Mouse (Mus musculus) left cerebral cortex, adult 8-10 months (tissue): ENCODE measurements at regions not wholly inside any gene's neighbourhood (a gene's known extent, or its start where the extent isn't known, plus 50 kb on each side); places are given as distances from the start of the nearest gene placed in this dataset.
"Not testable (repeated sequence)": the region's sequence is repeated elsewhere in the genome, so short reads cannot be mapped to it uniquely, and the experiment has no call there.

Source experiments
- DNase-seq, 2 experiments: peaks; one replicate each; pipeline ENCODE4 v3.0.0; 2022; ENCODE audit warnings: low spot score in 2 of 2

DNA sequence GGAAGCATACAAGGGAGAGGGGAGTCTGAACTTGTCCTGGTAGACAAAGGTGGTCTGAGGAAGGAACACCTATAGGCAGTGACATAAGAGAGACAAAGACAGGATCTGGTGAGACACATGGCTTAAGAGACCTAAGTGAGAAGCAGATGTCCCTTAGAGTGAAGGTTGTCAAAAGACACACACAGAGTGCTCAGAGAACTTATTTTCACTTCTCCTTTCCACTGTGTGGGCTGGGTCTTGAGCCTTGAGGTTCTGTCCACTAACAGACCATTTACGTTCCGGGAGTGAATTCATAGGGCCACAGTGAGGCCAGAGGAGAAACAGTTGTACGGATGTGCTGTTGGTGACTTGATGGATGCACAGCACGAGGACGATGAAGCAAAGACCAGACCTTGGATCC, 422.8 kb downstream of the Tcerg1l start:
- no peak for DNase-seq

GRCm38 (mm10) chr7:137977527-137977926, 420.0 kb downstream of the Tcerg1l start:
- DNase-seq = no peak

DNA sequence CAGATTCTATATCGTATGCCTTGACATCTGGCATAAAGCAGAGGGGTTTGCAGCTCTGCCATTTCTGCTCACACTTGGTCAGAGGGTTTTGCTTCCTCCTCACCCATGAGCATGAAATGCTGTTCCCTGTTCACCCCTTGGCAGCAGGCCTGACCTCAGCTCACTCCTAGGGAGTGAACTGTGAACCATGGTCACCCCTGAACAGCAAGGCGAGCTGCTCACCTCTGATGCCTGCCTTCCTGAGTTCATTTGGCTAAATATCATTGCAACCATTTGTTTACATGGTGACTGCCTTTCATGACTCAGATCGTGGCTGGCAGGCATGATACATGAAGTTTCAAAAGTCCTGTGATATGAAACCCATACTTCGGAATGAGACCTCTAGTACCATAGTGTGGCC, 418.2 kb downstream of the Tcerg1l start:
- DNase-seq = no peak

GRCm38 (mm10) chr7:138005806-138006205, 391.7 kb downstream of the Tcerg1l start:
- no peak for DNase-seq

GRCm38 (mm10) chr7:138006971-138007370, 390.6 kb downstream of the Tcerg1l start:
- DNase-seq = peak in 1 of 2 experiments; percentile 9

DNA sequence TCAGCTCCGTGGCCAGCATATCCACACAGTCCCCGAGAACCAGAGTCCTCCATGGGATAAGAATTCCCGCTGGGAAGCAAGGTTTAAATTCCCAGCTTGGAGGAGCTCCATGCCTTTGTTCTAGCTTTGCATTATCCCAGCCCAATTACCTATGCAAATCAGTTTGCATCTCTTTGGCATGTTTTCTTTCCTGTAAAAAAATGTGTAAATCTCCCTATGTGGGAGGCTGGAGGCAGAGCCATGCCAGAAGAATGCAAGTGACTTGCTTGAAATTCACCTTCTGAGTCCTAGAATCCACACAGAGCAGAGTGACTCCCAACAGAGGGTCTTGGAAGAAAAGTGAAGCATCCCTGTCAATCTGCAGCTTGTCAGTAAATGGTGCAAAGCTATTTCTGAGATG, 388.9 kb downstream of the Tcerg1l start:
- DNase-seq = peak in 1 of 2 experiments; percentile 6

DNA sequence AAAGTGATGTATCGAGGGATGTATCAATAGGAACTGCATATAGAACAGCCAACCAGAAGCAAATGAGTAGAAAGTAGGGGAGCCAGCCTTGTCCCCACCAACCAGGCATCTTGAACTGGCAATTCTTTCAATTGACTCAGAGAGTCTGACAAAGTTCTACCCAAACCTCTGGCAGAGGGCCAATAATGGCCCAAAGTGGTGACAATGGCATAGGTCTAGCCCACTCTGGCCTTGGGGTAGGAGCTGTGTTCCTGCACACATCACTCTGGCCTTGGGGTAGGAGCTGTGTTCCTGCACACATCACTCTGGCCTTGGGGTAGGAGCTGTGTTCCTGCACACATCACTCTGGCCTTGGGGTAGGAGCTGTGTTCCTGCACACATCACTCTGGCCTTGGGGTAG, 373.5 kb downstream of the Tcerg1l start:
- not testable (repeated sequence) for DNase-seq

DNA sequence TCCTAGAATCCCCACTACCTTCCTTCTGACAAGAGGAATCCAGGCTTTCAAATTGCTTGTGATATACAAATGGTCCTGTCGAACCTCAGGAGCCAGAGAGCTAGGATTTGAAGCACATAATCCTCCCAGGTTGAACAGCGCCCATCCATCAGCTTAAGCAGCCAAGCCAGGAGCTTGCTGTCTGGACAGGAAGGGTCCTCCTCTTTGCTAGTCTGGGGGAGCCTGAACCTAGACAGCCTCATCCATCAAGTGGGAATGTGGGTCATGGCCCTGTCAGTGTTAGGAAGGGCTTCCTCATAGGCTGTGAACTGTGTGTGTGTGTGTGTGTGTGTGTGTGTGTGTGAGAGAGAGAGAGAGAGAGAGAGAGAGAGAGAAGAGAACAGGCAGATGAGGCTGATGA, 345.8 kb downstream of the Tcerg1l start:
- DNase-seq = no peak

GRCm38 (mm10) chr7:138054756-138055155, 342.8 kb downstream of the Tcerg1l start:
- DNase-seq = no peak

- no peak for DNase-seq
Observed at GRCm38 (mm10) chr7:138061116-138061515, 336.4 kb downstream of the Tcerg1l start.

DNA sequence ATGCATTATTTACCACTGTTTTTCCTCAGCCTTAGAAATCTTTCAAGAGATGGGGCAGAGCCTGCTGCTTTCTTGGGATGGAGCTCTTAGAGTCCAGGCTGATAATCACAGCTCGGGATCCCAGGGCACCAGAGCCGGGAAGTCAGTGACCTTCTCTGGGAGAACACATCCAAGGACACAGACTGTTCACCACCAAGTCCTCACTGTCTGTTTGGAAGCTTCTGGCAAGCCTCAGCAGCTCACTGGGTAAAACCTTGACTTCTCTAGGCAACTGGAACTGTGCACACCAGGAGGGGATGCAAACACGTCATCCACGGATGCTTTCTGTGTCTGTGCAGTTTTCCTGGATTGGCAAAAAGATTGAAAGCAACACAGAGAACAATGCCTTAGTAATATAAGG, 330.6 kb downstream of the Tcerg1l start:
- no peak for DNase-seq

DNA sequence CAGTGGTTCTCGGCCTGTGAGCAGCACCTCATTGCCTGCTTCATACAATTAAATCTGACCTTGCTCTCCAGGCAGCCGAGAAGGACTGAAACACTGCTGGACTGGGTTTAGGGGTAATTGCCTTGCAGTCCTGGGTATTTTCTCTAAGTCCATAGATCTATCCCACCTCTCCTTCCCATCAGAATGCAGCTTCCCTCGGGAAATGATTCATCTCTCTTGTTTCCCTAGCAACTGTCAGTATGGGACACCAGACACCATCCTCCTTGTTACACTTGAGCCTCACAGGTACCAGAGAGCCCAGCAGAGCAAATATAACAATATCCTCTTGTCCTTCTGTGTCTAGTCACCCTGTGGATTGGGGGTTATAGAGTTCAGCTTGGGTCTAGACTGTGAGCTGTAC, 322.3 kb downstream of the Tcerg1l start:
- DNase-seq = no peak

GRCm38 (mm10) chr7:138083980-138084379, 313.6 kb downstream of the Tcerg1l start:
- DNase-seq = peak; percentile 11 to 20

GRCm38 (mm10) chr7:138107471-138108210, 289.9 kb downstream of the Tcerg1l start:
- no peak for DNase-seq

DNA sequence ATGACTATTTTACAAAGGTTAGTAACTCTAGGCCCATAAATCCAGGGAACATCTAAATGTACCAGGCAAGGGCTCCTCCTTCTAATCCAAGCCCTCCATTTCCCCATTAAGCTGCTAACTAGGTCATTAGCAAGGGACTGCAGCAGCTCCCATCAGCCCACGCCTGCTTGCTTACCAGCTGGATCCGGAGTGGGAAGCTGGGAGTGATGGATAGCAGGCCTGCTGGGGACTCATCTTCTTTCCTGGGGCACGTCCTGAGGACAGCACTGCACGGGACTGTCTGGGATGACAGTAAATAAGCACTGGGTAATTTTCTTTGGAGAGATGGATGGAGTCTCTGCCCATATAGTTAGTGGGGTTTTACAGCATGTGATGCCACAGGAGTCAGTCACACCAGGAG, 276.0 kb downstream of the Tcerg1l start:
- DNase-seq = peak in 1 of 2 experiments; percentile 10

- DNase-seq = no peak
Observed at GRCm38 (mm10) chr7:138129701-138130100, 267.8 kb downstream of the Tcerg1l start.

DNA sequence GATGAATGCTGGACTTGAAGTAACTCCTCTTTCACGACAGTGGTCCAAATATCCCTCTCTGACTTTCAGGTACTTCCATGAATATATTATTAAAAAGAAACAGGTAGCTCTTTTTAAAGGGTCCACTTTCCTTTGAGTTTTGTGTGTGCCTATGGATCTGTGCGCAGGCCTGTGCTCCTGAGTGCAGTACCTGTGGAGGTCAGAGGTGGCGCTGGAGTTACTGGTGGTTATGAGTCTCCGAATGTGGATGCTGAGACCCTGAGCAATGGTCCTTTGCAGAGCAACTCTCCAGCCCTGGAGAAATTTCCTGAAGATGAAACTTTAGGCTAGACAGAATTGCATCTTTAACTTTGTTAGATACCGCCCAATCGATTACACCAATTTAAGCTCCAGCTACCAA, 264.1 kb downstream of the Tcerg1l start:
- DNase-seq = no peak

- DNase-seq = no peak
Observed at GRCm38 (mm10) chr7:138137934-138138333, 259.6 kb downstream of the Tcerg1l start.

GRCm38 (mm10) chr7:138139766-138140165, 257.8 kb downstream of the Tcerg1l start:
- DNase-seq = no peak

DNA sequence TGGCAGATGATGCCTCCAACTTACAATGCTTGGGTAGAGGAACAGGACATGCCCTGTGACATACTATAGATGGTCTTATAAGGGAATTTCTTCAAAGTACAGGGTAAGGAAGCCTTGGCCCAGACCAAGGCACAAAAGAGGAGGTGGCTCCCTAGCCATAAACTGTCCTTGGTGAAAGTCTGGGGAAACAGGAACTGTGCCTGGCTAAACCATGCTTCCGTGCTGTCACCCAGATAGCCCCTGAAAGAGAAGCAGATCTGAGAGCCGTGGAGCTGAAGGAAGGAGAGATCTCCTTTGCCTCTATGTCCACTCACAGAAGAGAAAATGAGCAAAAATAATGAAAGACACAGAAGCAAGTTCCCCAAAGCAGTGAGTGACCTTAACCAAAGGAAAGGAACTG, 248.0 kb downstream of the Tcerg1l start:
- no peak for DNase-seq

GRCm38 (mm10) chr7:138153455-138154167, 243.9 kb downstream of the Tcerg1l start:
- DNase-seq = no peak
